Mouse (Mus musculus) embryonic facial prominence, embryonic 11.5 days (tissue): ENCODE data around the gene Gm20388. TPM values are rescaled to one million over a fixed set of nuclear protein-coding genes. Genes with fewer than 3 reads are reported as not detected.

ENCODE experiments used
- ATAC-seq: fragments of 200-750 bp; cut with Nextera tagmentation; replicated peaks from 2 replicates; pipeline ENCODE4 v1.8.0; 2017; ENCODE audit warnings: low read depth; ENCODE audit not compliant: insufficient number of reproducible peaks, low FRiP score, low TSS enrichment
- DNase-seq: peaks from one replicate; pipeline ENCODE4 v3.0.0-alpha.2; 2015; ENCODE audit warnings: low spot score
- H3K27ac ChIP-seq: fragments of 300-500 bp; sonication (generic); replicated peaks from 2 replicates; pipeline ENCODE4 v1.5.1; 2014; ENCODE audit warnings: mild to moderate bottlenecking, low read depth, low read length, control low read depth
- H3K27me3 ChIP-seq: fragments of 300-500 bp; sonication (generic); 2 replicates; pipeline ENCODE4 v1.6.1; 2014; ENCODE audit warnings: mild to moderate bottlenecking, low read length, moderate library complexity, mixed read lengths; ENCODE audit not compliant: control insufficient read depth, insufficient read depth
- H3K36me3 ChIP-seq: fragments of 300-500 bp; sonication (generic); replicated peaks from 2 replicates; pipeline ENCODE4 v1.6.1; 2014; ENCODE audit warnings: low read depth, mild to moderate bottlenecking, low read length, moderate library complexity, mixed read lengths; ENCODE audit not compliant: control insufficient read depth, insufficient read depth
- H3K4me1 ChIP-seq: fragments of 300-500 bp; sonication (generic); 2 replicates; pipeline ENCODE4 v1.6.1; 2014; ENCODE audit warnings: low read length, mixed read lengths; ENCODE audit not compliant: control insufficient read depth, insufficient read depth
- H3K4me2 ChIP-seq: fragments of 300-500 bp; sonication (generic); 2 replicates; pipeline ENCODE4 v1.6.1; 2014; ENCODE audit warnings: low read depth, mild to moderate bottlenecking, control low read depth, low read length, moderate library complexity
- H3K4me3 ChIP-seq: fragments of 300-500 bp; sonication (generic); 2 replicates; pipeline ENCODE4 v1.5.1; 2014; ENCODE audit warnings: low read depth, low read length, control low read depth
- H3K9ac ChIP-seq: fragments of 300-500 bp; sonication (generic); replicated peaks from 2 replicates; pipeline ENCODE4 v1.6.1; 2014; ENCODE audit warnings: mild to moderate bottlenecking, control low read depth, low read length
- H3K9me3 ChIP-seq: fragments of 300-500 bp; sonication (generic); replicated peaks from 2 replicates; pipeline ENCODE4 v1.6.1; 2016; ENCODE audit warnings: mild to moderate bottlenecking, low read length, inconsistent platforms, mixed read lengths; ENCODE audit not compliant: control insufficient read depth
- WGBS: fragments of 180-500 bp; shearing (Covaris S2); extraction: QIAGEN DNeasy Blood & Tissue Kit; methylation state at CpG from one replicate; pipeline ENCODE4 v1.1.7; 2014; 5-methylcytosine and 5-hydroxymethylcytosine counted together
- polyA plus RNA-seq: library from polyadenylated mRNA; unstranded; fragments of >200 nt; fragmentation: Nextera tagmentation; extraction: Ambion mirVana; gene quantifications from 2 replicates; pipeline ENCODE4 v1.2.1, GENCODE M21; 2014

Gene Gm20388
- polyA plus RNA-seq, 1 experiment from 2014 or later: 3.1 TPM

DNA sequence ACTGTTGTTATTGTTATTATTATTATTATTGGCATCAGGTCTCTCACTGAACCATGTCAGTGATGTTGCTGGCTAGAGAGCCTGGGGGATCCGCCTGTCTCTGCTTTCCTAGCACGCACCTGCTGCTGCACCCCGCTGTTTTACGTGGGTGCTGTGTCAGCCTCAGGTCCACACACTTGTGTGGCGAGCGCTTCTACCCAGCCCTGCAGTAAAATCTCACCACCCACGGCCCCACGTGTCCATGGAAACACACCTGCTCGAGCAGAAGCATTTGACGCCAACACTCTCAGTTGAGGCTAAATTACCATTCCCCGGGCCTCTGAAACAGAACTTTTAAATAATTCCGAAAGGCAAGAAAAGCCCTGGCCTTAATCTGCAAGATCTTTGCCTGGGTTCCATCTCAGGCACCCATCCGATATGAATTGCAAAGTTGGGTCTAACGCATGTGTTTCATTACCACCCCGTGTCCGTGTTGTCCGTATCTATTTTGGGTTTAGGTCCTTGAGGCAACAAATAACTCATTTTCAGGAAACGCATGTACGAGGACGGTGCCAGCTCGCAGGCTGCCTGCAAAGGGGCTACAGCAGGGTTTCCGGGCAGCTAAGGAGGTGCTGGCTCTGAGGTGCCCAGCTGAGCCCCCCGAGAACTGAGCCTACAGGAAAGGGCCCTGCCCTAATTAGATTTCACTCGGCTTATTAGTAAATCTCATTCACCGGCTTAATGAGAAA, 1461.4 kb downstream of the Gm20388 start:
- Histone ChIP-seq H3K4me1 (peaks cover 3% of the 10 kb centered on the region), H3K4me2 (no peak overlapping the region), H3K9me3 (no peaks in the 10 kb centered on the region), H3K9ac (no peak overlapping the region), H3K27ac (no peak overlapping the region), H3K27me3 (no peaks in the 10 kb centered on the region), H3K36me3 (no peaks in the 10 kb centered on the region), H3K4me3 (no peak overlapping the region)
- DNase-seq: no peak
- 63% methylated on average over 25 of the region's 25 CpGs for WGBS
- ATAC-seq: no peak

DNA sequence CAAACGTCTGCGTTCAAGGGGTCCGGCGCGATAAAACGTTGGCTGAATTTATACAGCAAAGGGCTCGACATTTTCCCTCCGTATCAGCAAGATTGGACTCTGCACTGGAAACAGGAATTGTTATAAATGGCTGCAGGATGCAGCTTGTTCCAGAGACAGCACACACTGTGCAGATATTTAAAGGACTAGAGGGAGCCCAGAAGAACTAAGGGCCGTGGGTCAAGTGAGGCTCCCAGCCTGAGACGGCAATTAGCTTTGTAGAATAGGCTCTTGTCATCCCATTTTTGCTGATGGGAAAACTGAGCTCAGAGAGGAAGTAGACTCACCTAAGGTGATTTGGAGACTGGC, 1462.0 kb downstream of the Gm20388 start:
- Histone ChIP-seq H3K4me3 (no peak overlapping the region), H3K36me3 (no peaks in the 10 kb centered on the region), H3K4me2 (no peak overlapping the region), H3K9me3 (no peaks in the 10 kb centered on the region), H3K27ac (no peak overlapping the region), H3K4me1 (peaks cover 9% of the 10 kb centered on the region), H3K9ac (no peak overlapping the region), H3K27me3 (no peaks in the 10 kb centered on the region)
- ATAC-seq: no peak
- 38% methylated on average over 10 of the region's 10 CpGs for WGBS
- DNase-seq: no peak

DNA sequence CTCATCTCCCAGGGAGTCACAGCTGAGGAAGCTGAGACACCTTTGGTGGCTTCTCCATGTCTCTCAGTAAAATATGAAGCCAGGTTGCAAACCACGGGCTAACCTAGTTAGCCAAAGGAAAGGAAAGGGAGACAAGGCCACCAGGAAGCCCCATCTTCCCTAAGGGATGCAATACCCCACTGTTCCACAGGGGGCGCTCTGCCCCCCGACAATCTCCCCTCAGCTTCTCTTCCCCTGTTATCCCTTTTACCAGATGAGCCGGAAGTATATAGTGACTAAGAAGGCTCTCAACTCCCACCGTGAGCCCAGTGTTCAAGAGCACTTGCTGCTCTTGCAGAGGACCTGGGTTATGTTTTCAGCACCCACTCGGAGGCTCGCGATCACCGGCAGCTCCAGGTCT, 1463.6 kb downstream of the Gm20388 start:
- DNase-seq (no peak), ATAC-seq (no peak)
- WGBS: 19% methylated on average over 9 of the region's 9 CpGs
- Histone ChIP-seq H3K4me3 (no peak overlapping the region), H3K9ac (no peak overlapping the region), H3K4me2 (no peak overlapping the region), H3K4me1 (peaks cover 15% of the 10 kb centered on the region), H3K27ac (no peak overlapping the region), H3K36me3 (no peaks in the 10 kb centered on the region), H3K27me3 (no peaks in the 10 kb centered on the region), H3K9me3 (no peaks in the 10 kb centered on the region)

GRCm38 (mm10) chr8:121374777-121375176, 1464.1 kb downstream of the Gm20388 start:
- Histone ChIP-seq H3K9me3 (no peaks in the 10 kb centered on the region), H3K27me3 (no peaks in the 10 kb centered on the region), H3K4me2 (no peak overlapping the region), H3K4me1 (peaks cover 15% of the 10 kb centered on the region), H3K36me3 (no peaks in the 10 kb centered on the region), H3K27ac (no peak overlapping the region), H3K9ac (no peak overlapping the region), H3K4me3 (no peak overlapping the region)
- 4% methylated on average over 8 of the region's 8 CpGs for WGBS
- ATAC-seq (no peak), DNase-seq (peak; percentile 60)

DNA sequence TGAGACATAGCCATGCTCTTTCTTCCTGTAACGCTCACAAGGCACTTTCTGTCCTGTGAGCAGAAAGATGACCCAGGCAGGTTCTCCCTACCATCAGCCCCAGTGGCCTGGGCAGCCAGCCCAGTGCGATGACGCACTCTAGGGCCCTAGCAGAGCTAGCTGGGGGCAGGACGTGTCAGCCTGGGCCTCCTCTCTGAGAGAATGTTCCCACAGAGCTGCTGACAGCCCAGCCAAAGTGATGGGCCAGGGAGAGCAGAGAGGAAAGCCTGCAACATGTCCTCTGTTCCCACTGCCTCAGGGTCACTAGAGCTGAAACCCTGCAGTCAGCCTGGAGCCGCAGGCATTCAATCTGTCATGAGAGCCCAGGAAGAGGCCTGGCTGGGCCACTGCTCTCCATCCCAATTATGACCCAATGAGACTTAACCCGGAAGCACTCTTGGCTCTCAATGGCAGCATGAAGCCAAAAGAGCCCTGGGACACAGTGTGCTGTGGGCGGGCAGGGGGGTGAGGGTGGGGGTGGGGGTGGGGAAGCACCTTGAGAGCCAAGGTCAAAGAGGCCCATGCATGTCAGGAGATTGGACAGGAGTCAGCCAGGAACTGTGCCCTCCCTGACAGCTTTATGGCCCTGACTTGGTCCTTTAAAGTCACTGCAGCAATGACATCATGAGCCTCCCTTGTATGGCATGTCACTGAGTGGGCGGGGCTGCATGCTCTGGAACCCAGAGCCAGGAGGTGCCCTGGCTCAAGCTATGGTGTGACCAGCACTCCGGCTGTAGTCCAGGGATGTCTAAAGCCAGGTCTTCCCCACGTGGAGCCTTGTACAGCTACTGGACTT, 1465.7 kb downstream of the Gm20388 start:
- H3K9ac ChIP-seq: no peak overlapping the region
- H3K9me3 ChIP-seq: no peaks in the 10 kb centered on the region
- DNase-seq (no peak), ATAC-seq (no peak)
- no peaks in the 10 kb centered on the region for H3K27me3 ChIP-seq
- peaks cover 15% of the 10 kb centered on the region for H3K4me1 ChIP-seq
- no peak overlapping the region for H3K4me2 ChIP-seq
- no peak overlapping the region for H3K4me3 ChIP-seq
- no peaks in the 10 kb centered on the region for H3K36me3 ChIP-seq
- 53% methylated on average over 10 of the region's 10 CpGs for WGBS
- no peak overlapping the region for H3K27ac ChIP-seq

- WGBS: 4% methylated on average over 10 of the region's 10 CpGs
Measured at GRCm38 (mm10) chr8:121377680-121378079, 1467.0 kb downstream of the Gm20388 start.

DNA sequence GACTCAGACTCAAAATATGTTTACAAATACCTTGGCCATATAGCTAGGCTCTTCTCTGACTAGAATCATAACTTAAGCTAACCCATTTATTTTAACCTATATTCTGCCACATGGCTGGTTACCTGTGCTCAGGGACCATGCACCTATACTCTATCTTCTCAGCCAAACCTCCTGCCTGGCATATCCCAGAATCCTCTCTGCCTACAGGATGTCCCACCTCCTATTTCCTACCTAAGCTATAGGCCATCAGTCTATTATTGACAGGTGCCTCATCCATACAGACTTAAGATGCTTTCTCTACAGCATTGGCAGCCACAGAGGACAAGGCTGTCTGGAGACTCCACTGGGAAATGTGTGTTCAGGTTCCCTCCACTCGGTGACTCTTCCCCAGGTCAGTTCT, 1468.7 kb downstream of the Gm20388 start:
- WGBS: 68% methylated on average over 1 of the region's 1 CpGs
- H3K27me3 ChIP-seq: no peaks in the 10 kb centered on the region
- no peak overlapping the region for H3K4me3 ChIP-seq
- H3K4me1 ChIP-seq: peaks cover 19% of the 10 kb centered on the region
- H3K9me3 ChIP-seq: no peaks in the 10 kb centered on the region
- ATAC-seq (no peak), DNase-seq (no peak)
- no peak overlapping the region for H3K9ac ChIP-seq
- H3K4me2 ChIP-seq: no peak overlapping the region
- H3K36me3 ChIP-seq: no peaks in the 10 kb centered on the region
- H3K27ac ChIP-seq: no peak overlapping the region

More at GRCm38 (mm10) chr8:121377680-121378079, 1467.0 kb downstream of the Gm20388 start:
- Histone ChIP-seq H3K4me2 (0 out of 2 replicates have a peak overlapping the region, but pooled peaks have one; percentile 5), H3K9me3 (no peaks in the 10 kb centered on the region), H3K9ac (peak overlapping the region; percentile 18), H3K36me3 (no peaks in the 10 kb centered on the region), H3K27me3 (no peaks in the 10 kb centered on the region), H3K27ac (peak overlapping the region; percentile 68), H3K4me3 (no peak overlapping the region), H3K4me1 (peaks cover 15% of the 10 kb centered on the region)
- peak; percentile 88 for DNase-seq
- ATAC-seq: peak; percentile 60
